Mouse (Mus musculus) left cerebral cortex, adult 2 months (tissue): Measurements from ENCODE around the gene Sumo2. TPM values are rescaled to one million over a fixed set of nuclear protein-coding genes. Genes with fewer than 3 reads are reported as not detected.
"Not testable (repeated sequence)": the region's sequence is repeated elsewhere in the genome, so short reads cannot be mapped to it uniquely, and the experiment has no call there.

Experiments used
- DNase-seq, 2 experiments: peaks; one replicate each; pipeline ENCODE4 v3.0.0; 2021 to 2022; ENCODE audit warnings: low spot score in 2 of 2, mixed read lengths in 1 of 2; ENCODE audit errors: extremely low spot score in 1 of 2
- H3K27ac ChIP-seq: fragments of 200-600 bp; 2 replicates; pipeline ENCODE4 v1.8.1; 2022
- H3K4me3 ChIP-seq: fragments of 200-600 bp; 2 replicates; pipeline ENCODE4 v1.8.1; 2022
- CTCF ChIP-seq: fragments of 200-600 bp; IDR thresholded peaks from 2 replicates; pipeline ENCODE4 v1.8.1; 2022; ENCODE audit warnings: antibody characterized with exemption, mild to moderate bottlenecking, moderate library complexity
- intact Hi-C: fragments of 180-260 bp; cut with DNase I; formaldehyde crosslinking; loops from one replicate; pipeline ENCODE4 v1.15.1; 2025
- total RNA-seq, 2 experiments: library from RNA; stranded (reverse); gene quantifications; 2 replicates each; pipeline ENCODE4 v1.2.3; 2021

Gene Sumo2
- total RNA-seq, 2 experiments from 2014 or later: 274 TPM

GRCm38 (mm10) chr11:115478296-115478938 lies 57.7 kb downstream of the Sumo2 start:
- no peak for TF ChIP-seq CTCF
- intact Hi-C loops: no loop called here
- no peak for DNase-seq
- H3K4me3 ChIP-seq: no peak overlapping the region
- H3K27ac ChIP-seq: peak overlapping the region; percentile 21; the same call in 1 of the 2 replicates

GRCm38 (mm10) chr11:115477388-115477787 lies 58.7 kb downstream of the Sumo2 start:
- H3K27ac ChIP-seq, intact Hi-C loops, DNase-seq, H3K4me3 ChIP-seq: not testable (repeated sequence)

GRCm38 (mm10) chr11:115476630-115477029 lies 59.4 kb downstream of the Sumo2 start:
- H3K4me3 ChIP-seq: peak overlapping the region; percentile 60; the same call in 1 of the 2 replicates
- intact Hi-C loops, H3K27ac ChIP-seq, DNase-seq: not testable (repeated sequence)

GRCm38 (mm10) chr11:115475758-115476237 lies 60.3 kb downstream of the Sumo2 start:
- no peak for TF ChIP-seq CTCF
- Histone ChIP-seq H3K4me3 (peak overlapping the region; percentile 60), H3K27ac (peak overlapping the region; percentile 59; the same call in 1 of the 2 replicates)
- intact Hi-C loops: loop anchor here (2.0 kb wide), 1 partner anchor 55 kb away; the partner anchor contains the start of gene Kctd2
- DNase-seq: no peak

GRCm38 (mm10) chr11:115475025-115475757 lies 60.9 kb downstream of the Sumo2 start, which contains the start of gene Armc7:
TSS of gene Armc7 (plus strand) at chr11:115475667.
- Histone ChIP-seq H3K4me3 (peak within 1 kb of the TSS; percentile 60), H3K27ac (peak within 1 kb of the TSS; percentile 92)
- no peak for TF ChIP-seq CTCF
- intact Hi-C loops: loop anchor here (2.0 kb wide), 1 partner anchor 54 kb away; the partner anchor contains the start of gene Kctd2
- DNase-seq: peak; percentile 93

GRCm38 (mm10) chr11:115473626-115474275 lies 62.3 kb downstream of the Sumo2 start:
- peak; percentile 93 to 98 for DNase-seq
- intact Hi-C loops: loop anchor here (1.0 to 2.0 kb wide), 3 partner anchors 45 to 114 kb away; partner anchors contain the start of gene Kctd2
- Histone ChIP-seq H3K4me3 (no peak overlapping the region), H3K27ac (peak overlapping the region; percentile 92)
- TF ChIP-seq CTCF: no peak; the same call in none of the 2 replicates

Other genes starting within 250 kb of the Sumo2 start
- 10 to 100 TPM; 11.4 to 13.5 TPM for gene Fads6, start 238.6 kb downstream of the Sumo2 start, total RNA-seq
- gene Otop2, start 229.1 kb downstream of the Sumo2 start, total RNA-seq: 1 to 10 TPM; 1.4 to 2.7 TPM
- gene Ush1g, start 214.2 kb downstream of the Sumo2 start, total RNA-seq: under 1 TPM; 0.36 to 0.44 TPM
- gene Otop3, start 201.5 kb downstream of the Sumo2 start, total RNA-seq: not detected
- 100 to 1,000 TPM; 117 to 121 TPM for gene Hid1, start 168.5 kb downstream of the Sumo2 start, total RNA-seq
- 10 to 100 TPM; 25.0 to 26.4 TPM for gene Cdr2l, start 154.4 kb downstream of the Sumo2 start, total RNA-seq
- 100 to 1,000 TPM; 113 to 118 TPM for gene Mrpl58, start 132.5 kb downstream of the Sumo2 start, total RNA-seq
- gene Atp5h, start 116.3 kb downstream of the Sumo2 start, total RNA-seq: 100 to 1,000 TPM; 436 to 465 TPM
- gene Kctd2, start 116.1 kb downstream of the Sumo2 start, total RNA-seq: 10 to 100 TPM; 72.4 to 76.2 TPM
- under 1 TPM in 1 of 2 experiments, not detected in 1; 0.16 TPM for gene Trim80, start 95.7 kb downstream of the Sumo2 start, total RNA-seq
- not detected for gene Slc16a5, start 73.8 kb downstream of the Sumo2 start, total RNA-seq
- gene Armc7, start 60.6 kb downstream of the Sumo2 start, total RNA-seq: 10 to 100 TPM; 11.9 to 18.0 TPM
- gene Nt5c, start 44.4 kb downstream of the Sumo2 start, total RNA-seq: 10 to 100 TPM; 57.6 to 67.2 TPM
- gene Jpt1, start 21.9 kb downstream of the Sumo2 start, total RNA-seq: 100 to 1,000 TPM; 158 to 161 TPM
- gene Nup85, start 28.2 kb upstream of the Sumo2 start, total RNA-seq: 10 to 100 TPM; 48.3 to 52.7 TPM
- gene Mrps7, start 67.6 kb upstream of the Sumo2 start, total RNA-seq: 10 to 100 TPM; 51.5 to 51.7 TPM
- gene Gga3, start 67.8 kb upstream of the Sumo2 start, total RNA-seq: 10 to 100 TPM; 83.9 to 95.1 TPM
- gene Mif4gd, start 76.7 kb upstream of the Sumo2 start, total RNA-seq: 10 to 100 TPM; 15.6 to 16.0 TPM
- gene Slc25a19, start 92.0 kb upstream of the Sumo2 start, total RNA-seq: 10 to 100 TPM; 57.2 to 59.5 TPM
- gene Grb2, start 172.3 kb upstream of the Sumo2 start, total RNA-seq: 100 to 1,000 TPM; 186 to 196 TPM
- gene Tmem94, start 229.2 kb upstream of the Sumo2 start, total RNA-seq: 10 to 100 TPM; 62.3 to 62.7 TPM